Mouse (Mus musculus) left cerebral cortex, adult 2 months (tissue): ENCODE measurements around the gene Borcs7. TPM values are rescaled to one million over a fixed set of nuclear protein-coding genes. Genes with fewer than 3 reads are reported as not detected.

ENCODE experiments used
- DNase-seq, 2 experiments: peaks; one replicate each; pipeline ENCODE4 v3.0.0; 2021 to 2022; ENCODE audit warnings: low spot score in 2 of 2, mixed read lengths in 1 of 2; ENCODE audit errors: extremely low spot score in 1 of 2
- H3K27ac ChIP-seq: fragments of 200-600 bp; 2 replicates; pipeline ENCODE4 v1.8.1; 2022
- H3K4me3 ChIP-seq: fragments of 200-600 bp; 2 replicates; pipeline ENCODE4 v1.8.1; 2022
- CTCF ChIP-seq: fragments of 200-600 bp; IDR thresholded peaks from 2 replicates; pipeline ENCODE4 v1.8.1; 2022; ENCODE audit warnings: antibody characterized with exemption, mild to moderate bottlenecking, moderate library complexity
- intact Hi-C: fragments of 180-260 bp; cut with DNase I; formaldehyde crosslinking; loops from one replicate; pipeline ENCODE4 v1.15.1; 2025
- total RNA-seq, 2 experiments: library from RNA; stranded (reverse); gene quantifications; 2 replicates each; pipeline ENCODE4 v1.2.3; 2021

The Borcs7 gene
- total RNA-seq, 2 experiments from 2014 or later: 22.0 to 22.3 TPM

DNA sequence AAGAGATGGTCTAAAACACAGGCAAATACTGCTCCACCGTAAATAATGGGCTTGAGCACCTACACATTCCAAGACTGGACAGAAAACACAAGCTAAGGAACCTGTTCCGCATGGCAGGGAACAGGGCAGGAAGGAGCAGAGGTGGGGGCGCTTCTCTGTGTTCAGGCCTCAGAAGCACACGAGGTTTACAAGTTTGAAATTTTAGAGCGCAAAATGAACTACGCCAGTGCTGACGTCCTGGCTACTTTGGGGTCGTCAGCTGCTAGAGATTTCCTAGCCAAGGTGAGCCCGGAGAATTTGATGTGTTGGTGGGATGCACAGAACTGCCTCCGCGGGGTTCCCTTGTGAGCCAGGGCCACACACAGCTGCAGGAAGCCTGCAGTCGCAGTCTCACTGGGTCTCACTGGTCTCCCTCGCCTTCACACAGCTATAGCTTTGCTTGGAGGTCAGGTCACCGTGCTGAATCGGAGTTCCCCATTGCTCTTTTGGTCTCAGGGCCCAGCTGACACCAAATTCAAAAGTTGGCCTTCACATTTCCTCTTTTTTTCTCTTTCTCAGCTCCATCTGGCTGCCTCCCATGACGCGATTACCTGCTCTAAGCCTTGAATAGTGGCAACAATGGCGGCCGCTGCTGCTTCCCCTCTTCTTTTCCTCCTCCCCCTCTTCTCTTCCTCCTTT is 8.3 kb downstream of the Borcs7 start:
- intact Hi-C loops: no loop called here
- Histone ChIP-seq H3K4me3 (no peak overlapping the region), H3K27ac (no peak overlapping the region)
- no peak for TF ChIP-seq CTCF
- DNase-seq: no peak

DNA sequence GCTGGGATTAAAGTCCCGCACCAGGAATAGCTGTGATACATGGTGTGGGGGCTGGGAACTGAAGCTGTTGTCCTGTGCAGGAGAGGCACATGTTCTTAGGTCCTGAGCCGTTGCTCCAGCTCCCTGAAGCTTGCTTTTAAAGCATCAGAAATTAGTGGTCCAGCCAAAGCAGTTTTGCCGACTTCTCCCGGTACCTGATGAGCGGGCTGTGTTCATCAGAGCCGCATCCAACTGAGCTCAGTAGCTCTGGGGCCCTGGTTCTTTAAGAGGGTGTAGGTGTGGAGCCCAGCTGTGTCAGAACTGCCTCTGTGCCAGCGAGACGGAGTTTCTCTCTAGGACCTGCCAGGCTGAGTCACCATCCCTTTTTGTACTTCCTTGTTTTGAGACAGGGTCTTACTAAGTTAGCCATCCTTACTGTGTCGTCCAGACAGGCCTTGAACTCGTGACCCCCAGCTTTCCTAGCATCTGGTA is 9.3 kb downstream of the Borcs7 start:
- no peak for TF ChIP-seq CTCF
- Histone ChIP-seq H3K27ac (no peak overlapping the region), H3K4me3 (no peak overlapping the region)
- peak in 1 of 2 experiments; percentile 28 for DNase-seq
- intact Hi-C loops: no loop called here

GRCm38 (mm10) chr19:46701156-46701555 is 11.4 kb downstream of the Borcs7 start:
- no peak for TF ChIP-seq CTCF
- Histone ChIP-seq H3K27ac (no peak overlapping the region), H3K4me3 (no peak overlapping the region)
- intact Hi-C loops: no loop called here
- DNase-seq: no peak

- H3K4me3 ChIP-seq: no peak overlapping the region
- DNase-seq: no peak
- intact Hi-C loops: no loop called here
- TF ChIP-seq CTCF: no peak
- no peak overlapping the region for H3K27ac ChIP-seq
Observed at GRCm38 (mm10) chr19:46705779-46706495, 16.2 kb downstream of the Borcs7 start.

GRCm38 (mm10) chr19:46706540-46707295 is 17.0 kb downstream of the Borcs7 start:
- H3K27ac ChIP-seq: no peak overlapping the region; the same call in 1 of the 2 replicates
- intact Hi-C loops: no loop called here
- DNase-seq: no peak
- peak overlapping the region; percentile 48 for H3K4me3 ChIP-seq
- TF ChIP-seq CTCF: no peak

DNA sequence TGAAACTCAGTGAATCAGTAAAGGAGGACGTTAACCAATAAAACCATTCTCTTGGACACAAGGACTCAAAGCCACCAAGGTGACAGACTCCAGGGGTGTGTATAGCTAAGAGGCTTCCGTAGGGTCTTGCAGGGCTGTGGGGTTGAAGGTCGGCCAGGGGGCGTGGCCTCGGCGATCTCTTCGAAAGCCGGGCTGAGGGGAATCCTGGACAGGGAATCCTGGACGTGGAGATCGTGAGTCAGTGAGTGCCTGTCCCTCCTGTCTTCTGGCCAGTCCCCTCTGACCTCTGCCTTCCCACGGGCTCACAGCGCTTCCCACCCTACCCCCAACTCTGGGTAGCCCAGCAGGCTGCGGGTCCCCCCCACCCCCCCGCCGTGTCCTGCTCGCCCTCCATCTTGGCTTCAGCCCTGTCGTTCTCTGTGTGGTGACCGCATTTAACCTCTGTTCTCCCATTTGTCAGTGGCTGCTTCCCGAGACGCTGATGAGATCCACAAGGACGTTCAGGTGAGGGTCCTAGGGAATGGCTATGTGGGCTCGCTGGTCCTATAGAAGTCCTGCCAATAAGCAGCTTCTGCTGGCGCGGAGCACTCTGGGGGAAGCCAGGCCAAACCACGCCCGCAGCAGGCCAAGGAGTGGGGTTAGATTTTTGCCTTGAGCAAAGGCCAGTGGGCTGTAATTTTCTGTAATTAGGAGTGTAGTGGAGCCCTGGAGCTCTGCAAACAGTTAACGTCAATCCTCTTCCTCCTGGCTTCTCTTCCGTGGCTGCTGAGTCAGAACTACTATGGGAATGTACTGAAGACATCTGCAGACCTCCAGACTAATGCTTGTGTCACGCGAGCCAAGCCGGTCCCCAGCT is 17.8 kb downstream of the Borcs7 start, which contains the start of gene As3mt:
Gene As3mt, plus strand, starts transcription at position 163 of the 856 bp plus-strand sequence.
- peak; percentile 40 to 48 for DNase-seq
- peak within 1 kb of the TSS; percentile 48 for H3K4me3 ChIP-seq
- intact Hi-C loops: no loop called here
- peak within 1 kb of the TSS; percentile 66 for H3K27ac ChIP-seq
- no peak for TF ChIP-seq CTCF

DNA sequence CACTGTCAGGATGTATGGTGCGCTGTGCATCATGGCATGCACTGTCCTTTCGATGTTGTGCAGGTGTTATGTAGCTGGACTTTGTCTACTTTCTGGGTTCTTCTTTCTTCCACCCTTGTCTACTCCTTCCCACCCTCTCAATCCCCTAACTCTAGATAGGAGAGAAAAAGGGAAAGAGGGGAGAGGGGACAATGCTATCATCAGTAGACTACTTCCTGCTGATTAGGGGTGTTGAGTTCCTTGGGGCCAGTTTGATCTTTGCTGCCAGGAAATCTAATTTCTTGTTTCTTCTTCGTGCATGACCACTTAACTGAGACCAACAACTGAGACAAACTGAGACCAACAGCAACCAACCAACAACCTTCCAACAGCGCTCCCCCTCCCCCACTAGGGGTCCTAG is 20.9 kb downstream of the Borcs7 start:
- DNase-seq: no peak
- intact Hi-C loops: no loop called here
- TF ChIP-seq CTCF: no peak
- H3K4me3 ChIP-seq: no peak overlapping the region
- no peak overlapping the region for H3K27ac ChIP-seq

- no peak for TF ChIP-seq CTCF
- no peak for DNase-seq
- H3K27ac ChIP-seq: no peak overlapping the region
- intact Hi-C loops: no loop called here
- H3K4me3 ChIP-seq: no peak overlapping the region
Observed at GRCm38 (mm10) chr19:46714234-46714633, 24.5 kb downstream of the Borcs7 start.

DNA sequence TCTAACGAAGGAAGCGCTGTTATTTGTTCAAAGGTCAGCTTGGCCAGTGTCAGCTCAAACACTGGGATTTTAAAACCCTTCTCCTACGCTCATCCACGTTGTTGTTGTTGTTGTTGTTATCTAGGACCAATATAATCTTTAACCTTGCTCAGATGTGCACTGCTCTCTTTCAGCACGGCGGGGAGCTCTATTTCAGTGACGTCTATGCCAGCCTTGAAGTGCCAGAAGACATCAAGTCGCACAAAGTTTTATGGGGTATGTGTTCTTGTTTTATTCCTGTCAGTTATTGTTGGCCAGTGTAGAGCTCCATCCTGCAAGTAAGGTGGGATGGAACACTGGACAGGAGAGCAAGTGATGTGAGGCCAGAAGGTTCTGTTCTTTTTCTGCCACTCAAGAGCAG is 25.3 kb downstream of the Borcs7 start:
- no peak for DNase-seq
- intact Hi-C loops: no loop called here
- no peak for TF ChIP-seq CTCF
- H3K4me3 ChIP-seq: no peak overlapping the region
- H3K27ac ChIP-seq: no peak overlapping the region

GRCm38 (mm10) chr19:46718150-46718549 is 28.4 kb downstream of the Borcs7 start:
- DNase-seq: no peak
- no peak for TF ChIP-seq CTCF
- intact Hi-C loops: no loop called here
- H3K4me3 ChIP-seq: no peak overlapping the region
- no peak overlapping the region for H3K27ac ChIP-seq

- Histone ChIP-seq H3K27ac (no peak overlapping the region), H3K4me3 (no peak overlapping the region)
- TF ChIP-seq CTCF: no peak
- intact Hi-C loops: no loop called here
- DNase-seq: no peak
Observed at GRCm38 (mm10) chr19:46724411-46724810, 34.7 kb downstream of the Borcs7 start.
